Mouse (Mus musculus): Measurements from ENCODE around the gene Topbp1. TPM values are rescaled to one million over a fixed set of nuclear protein-coding genes. Genes with fewer than 3 reads are reported as not detected.
A peak's percentile ranks its signal among the peaks of the same experiment; 100 is the strongest.

Topbp1 gene
- polyA plus RNA-seq (2016; fragmentation: Nextera tagmentation; extraction: Ambion mirVana) = 94.8 and 96.0 TPM in 2 replicates

DNA sequence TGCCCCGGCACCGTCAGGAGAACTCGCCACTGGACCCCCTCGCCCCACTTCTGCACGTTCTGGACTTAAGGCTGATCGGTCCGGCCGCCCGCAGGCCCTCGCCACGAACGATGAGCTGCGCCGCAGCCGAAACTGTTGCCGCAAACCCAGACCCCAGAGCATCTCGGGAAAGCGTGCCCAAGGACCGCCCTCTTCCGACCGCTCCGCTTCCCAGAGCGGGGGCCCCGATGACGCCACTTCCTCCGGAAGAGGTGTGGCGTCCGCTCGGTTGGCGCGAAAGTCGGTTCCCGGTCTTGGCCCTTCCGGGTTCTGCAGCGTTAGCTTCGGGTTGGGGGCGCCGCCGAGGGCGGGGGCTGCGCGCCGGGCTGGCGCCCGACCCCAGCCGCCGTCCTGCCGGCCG is at the start of gene Topbp1, which contains the start of gene 1300017J02Rik:
Gene Topbp1, plus strand, starts transcription at position 289 of the 400 bp plus-strand sequence.
Gene 1300017J02Rik, minus strand, starts transcription at position 156 of the 400 bp plus-strand sequence.
- peaks cover 27% of the 10 kb centered on the region for H3K36me3 ChIP-seq
- peak within 1 kb of the TSS; percentile 93 for H3K27ac ChIP-seq
- no peaks in the 10 kb centered on the region for H3K27me3 ChIP-seq
- peak within 1 kb of the TSS; percentile 97 for H3K4me3 ChIP-seq (replicated peaks)
- H3K9ac ChIP-seq (replicated peaks) = peak within 1 kb of the TSS; percentile 90
- H3K9me3 ChIP-seq = no peaks in the 10 kb centered on the region
- H3K4me1 ChIP-seq (replicated peaks) = peaks cover 13% of the 10 kb centered on the region
- peak within 1 kb of the TSS; percentile 74 for H3K4me2 ChIP-seq
- peak; percentile 95 for ATAC-seq (ENCODE audit: insufficient number of reproducible peaks, insufficient read depth, low FRiP score, low TSS enrichment, low read depth)
- under 1% methylated on average over 49 of the region's 49 CpGs for WGBS

DNA sequence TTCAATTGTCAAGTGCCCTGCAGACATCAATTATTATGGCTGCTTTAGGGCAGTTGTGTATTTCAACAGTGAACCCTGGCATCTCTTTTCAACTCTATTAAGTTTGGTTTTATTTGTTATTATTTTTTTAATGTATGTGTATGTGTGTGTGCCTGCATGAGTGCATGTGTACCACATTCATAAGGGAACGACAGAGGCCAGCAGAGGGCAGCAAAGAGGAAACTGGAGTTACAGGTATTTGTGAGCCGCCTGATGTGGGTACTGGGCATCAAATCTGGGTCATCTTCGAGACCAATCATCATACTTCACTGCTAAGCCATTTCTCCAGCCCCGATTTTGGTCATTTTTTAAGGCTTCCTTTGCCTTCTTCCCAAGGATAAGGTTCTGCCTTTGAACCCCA is 39.2 kb upstream of the Topbp1 start:
- Histone ChIP-seq H3K27me3 (no peaks in the 10 kb centered on the region), H3K4me2 (no peak overlapping the region), H3K36me3 (no peaks in the 10 kb centered on the region), H3K4me3 (replicated peaks) (no peak overlapping the region), H3K27ac (no peak overlapping the region), H3K4me1 (replicated peaks) (no peaks in the 10 kb centered on the region), H3K9ac (replicated peaks) (no peak overlapping the region), H3K9me3 (no peaks in the 10 kb centered on the region)
- no peak for ATAC-seq (ENCODE audit: insufficient number of reproducible peaks, insufficient read depth, low FRiP score, low TSS enrichment, low read depth)
- WGBS = 85% methylated on average over 4 of the region's 4 CpGs

DNA sequence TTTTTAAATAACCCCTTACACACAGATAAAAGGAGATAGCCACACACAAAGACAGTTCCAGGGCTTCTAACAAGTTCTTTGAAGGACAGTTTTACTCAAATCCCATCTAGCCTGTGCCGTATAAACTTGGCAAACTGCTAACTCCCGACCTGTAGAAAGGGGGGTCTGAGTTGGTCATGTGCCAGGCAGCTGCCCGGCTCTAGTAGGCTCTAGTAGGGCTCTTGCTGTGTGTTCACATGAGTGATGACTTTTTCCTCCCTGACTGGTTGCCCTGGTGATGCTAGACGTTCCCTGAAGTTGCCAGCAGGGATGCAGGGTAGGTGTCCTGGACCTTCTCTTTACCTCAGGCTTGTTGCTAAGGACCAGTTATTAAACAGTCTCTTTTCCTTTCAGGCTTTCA is 33.9 kb upstream of the Topbp1 start:
- H3K4me2 ChIP-seq = no peak overlapping the region
- H3K9me3 ChIP-seq = no peaks in the 10 kb centered on the region
- H3K27ac ChIP-seq = no peak overlapping the region
- H3K36me3 ChIP-seq = no peaks in the 10 kb centered on the region
- 30% methylated on average over 4 of the region's 4 CpGs for WGBS
- no peaks in the 10 kb centered on the region for H3K27me3 ChIP-seq
- no peak for ATAC-seq (ENCODE audit: insufficient number of reproducible peaks, insufficient read depth, low FRiP score, low TSS enrichment, low read depth)
- no peaks in the 10 kb centered on the region for H3K4me1 ChIP-seq (replicated peaks)
- no peak overlapping the region for H3K9ac ChIP-seq (replicated peaks)
- no peak overlapping the region for H3K4me3 ChIP-seq (replicated peaks)

DNA sequence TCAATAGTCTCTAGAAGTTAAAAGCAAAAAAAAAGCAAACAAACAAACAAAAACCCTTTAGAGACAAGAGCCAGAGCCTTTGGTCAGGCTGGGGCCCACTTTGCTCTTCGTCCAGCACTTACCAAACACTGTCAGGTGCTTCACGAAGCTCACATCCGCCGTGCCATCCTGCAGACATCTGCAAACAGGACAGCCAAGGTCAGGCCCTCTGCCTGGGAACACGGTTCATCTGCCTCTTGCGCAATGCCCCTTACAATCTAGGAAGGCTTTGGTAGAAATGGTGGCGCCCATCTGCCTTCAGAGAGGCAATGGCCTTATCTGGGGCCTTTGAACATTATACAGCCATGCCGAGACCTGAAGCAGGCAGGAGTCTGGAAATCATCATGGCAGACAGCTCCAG is 30.2 kb upstream of the Topbp1 start:
- H3K4me3 ChIP-seq (replicated peaks) = no peak overlapping the region
- H3K27me3 ChIP-seq = no peaks in the 10 kb centered on the region
- no peak for ATAC-seq (ENCODE audit: insufficient number of reproducible peaks, insufficient read depth, low FRiP score, low TSS enrichment, low read depth)
- no peaks in the 10 kb centered on the region for H3K36me3 ChIP-seq
- no peak overlapping the region for H3K4me2 ChIP-seq
- no peak overlapping the region for H3K27ac ChIP-seq
- no peak overlapping the region for H3K9ac ChIP-seq (replicated peaks)
- H3K9me3 ChIP-seq = no peaks in the 10 kb centered on the region
- no peaks in the 10 kb centered on the region for H3K4me1 ChIP-seq (replicated peaks)
- 64% methylated on average over 8 of the region's 8 CpGs for WGBS

DNA sequence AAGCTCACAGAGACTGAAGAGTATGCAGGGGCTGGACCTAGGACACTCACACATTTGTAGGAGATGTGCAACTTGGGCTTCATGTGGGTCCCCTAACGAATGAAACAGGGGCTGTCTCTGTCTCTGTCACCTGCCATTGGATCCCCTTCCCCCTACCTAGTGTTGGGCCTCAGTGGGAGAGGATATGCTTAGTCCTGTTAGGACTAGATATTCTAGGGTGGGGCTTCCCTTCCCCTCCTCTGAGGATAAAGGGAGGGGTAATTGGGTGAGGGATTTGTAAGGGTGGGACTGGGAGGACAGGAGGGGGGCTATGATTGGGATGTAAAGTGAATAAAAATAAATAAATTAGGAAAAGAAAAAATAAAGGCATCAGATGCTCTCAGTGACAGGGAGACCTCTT is 29.3 kb upstream of the Topbp1 start:
- Histone ChIP-seq H3K27ac (no peak overlapping the region), H3K9ac (replicated peaks) (no peak overlapping the region), H3K27me3 (no peaks in the 10 kb centered on the region), H3K4me2 (no peak overlapping the region), H3K36me3 (no peaks in the 10 kb centered on the region), H3K4me3 (replicated peaks) (no peak overlapping the region), H3K4me1 (replicated peaks) (no peaks in the 10 kb centered on the region), H3K9me3 (no peaks in the 10 kb centered on the region)
- ATAC-seq (ENCODE audit: insufficient number of reproducible peaks, insufficient read depth, low FRiP score, low TSS enrichment, low read depth) = no peak
- WGBS = 54% methylated on average over 1 of the region's 1 CpGs

DNA sequence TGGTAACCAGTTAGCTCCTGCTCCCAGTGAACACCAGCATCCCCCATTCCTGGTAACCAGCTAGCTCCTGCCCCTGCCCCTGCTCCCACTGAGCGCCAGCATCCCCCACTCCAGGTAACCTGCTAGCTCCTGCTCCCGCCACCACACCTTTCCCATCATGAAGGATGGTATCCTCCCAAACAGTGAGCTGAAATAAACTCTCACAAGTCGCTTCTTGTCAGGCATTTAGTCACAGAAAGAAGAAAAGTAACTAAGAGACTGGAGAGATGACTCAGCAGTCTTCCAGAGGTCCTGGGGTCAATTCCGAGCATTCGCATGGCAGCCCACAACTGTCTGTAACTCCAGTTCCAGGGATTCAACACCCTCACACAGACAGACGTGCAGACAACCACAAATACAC is 28.1 kb upstream of the Topbp1 start:
- Histone ChIP-seq H3K4me2 (no peak overlapping the region), H3K4me3 (replicated peaks) (no peak overlapping the region), H3K36me3 (no peaks in the 10 kb centered on the region), H3K9me3 (no peaks in the 10 kb centered on the region), H3K4me1 (replicated peaks) (no peaks in the 10 kb centered on the region), H3K9ac (replicated peaks) (no peak overlapping the region), H3K27me3 (no peaks in the 10 kb centered on the region), H3K27ac (no peak overlapping the region)
- no peak for ATAC-seq (ENCODE audit: insufficient number of reproducible peaks, insufficient read depth, low FRiP score, low TSS enrichment, low read depth)
- WGBS = 83% methylated on average over 6 of the region's 6 CpGs

DNA sequence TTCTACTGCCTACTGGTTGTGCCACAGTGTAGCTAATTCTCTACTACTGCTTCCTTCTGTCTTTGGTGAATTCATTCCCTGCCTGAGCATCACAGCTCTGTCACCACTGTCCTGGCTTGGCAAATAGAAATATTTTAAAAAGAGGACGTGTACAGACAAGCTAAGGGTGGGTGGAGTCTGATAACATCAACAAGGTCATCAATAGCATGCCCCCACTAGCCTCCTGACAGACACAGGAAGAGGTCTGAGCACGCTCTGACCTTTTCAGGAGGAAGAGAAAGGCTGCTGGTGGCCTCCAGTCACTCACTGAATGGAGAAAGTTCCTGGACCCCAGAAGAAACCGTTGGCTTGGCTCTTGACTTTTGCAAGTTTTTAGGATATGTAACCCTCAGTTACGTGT is 18.6 kb upstream of the Topbp1 start:
- Histone ChIP-seq H3K4me3 (replicated peaks) (no peak overlapping the region), H3K27ac (no peak overlapping the region), H3K4me2 (no peak overlapping the region), H3K27me3 (no peaks in the 10 kb centered on the region), H3K4me1 (replicated peaks) (no peaks in the 10 kb centered on the region), H3K36me3 (no peaks in the 10 kb centered on the region), H3K9ac (replicated peaks) (no peak overlapping the region), H3K9me3 (no peaks in the 10 kb centered on the region)
- 65% methylated on average over 4 of the region's 4 CpGs for WGBS
- no peak for ATAC-seq (ENCODE audit: insufficient number of reproducible peaks, insufficient read depth, low FRiP score, low TSS enrichment, low read depth)

DNA sequence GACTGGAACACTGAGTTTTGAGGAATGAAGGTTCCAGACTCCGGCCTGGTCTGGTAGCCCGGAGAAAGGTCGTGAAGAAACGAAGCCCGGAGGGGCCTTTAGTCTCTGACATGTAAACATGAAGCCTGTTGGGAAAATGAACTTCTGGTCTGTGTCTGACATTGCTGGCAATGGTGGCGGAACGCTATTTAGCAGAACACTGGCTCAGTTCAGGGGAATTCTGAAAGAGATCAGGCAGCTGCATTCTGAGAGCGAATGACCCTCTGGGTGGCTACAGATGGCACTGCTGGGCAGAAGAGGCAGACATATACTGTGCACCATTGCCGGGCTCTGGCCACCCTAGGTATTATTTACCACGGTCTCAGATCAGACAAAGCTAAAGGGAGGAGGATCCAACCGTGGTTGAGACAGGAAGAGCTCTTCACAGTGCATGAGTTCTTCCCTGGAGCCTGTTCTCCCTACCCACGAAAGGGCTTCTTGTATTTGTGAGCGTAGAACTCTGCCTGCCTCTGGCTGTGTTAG is 18.1 kb upstream of the Topbp1 start:
- ATAC-seq (ENCODE audit: insufficient number of reproducible peaks, insufficient read depth, low FRiP score, low TSS enrichment, low read depth) = no peak
- 78% methylated on average over 13 of the region's 13 CpGs for WGBS

DNA sequence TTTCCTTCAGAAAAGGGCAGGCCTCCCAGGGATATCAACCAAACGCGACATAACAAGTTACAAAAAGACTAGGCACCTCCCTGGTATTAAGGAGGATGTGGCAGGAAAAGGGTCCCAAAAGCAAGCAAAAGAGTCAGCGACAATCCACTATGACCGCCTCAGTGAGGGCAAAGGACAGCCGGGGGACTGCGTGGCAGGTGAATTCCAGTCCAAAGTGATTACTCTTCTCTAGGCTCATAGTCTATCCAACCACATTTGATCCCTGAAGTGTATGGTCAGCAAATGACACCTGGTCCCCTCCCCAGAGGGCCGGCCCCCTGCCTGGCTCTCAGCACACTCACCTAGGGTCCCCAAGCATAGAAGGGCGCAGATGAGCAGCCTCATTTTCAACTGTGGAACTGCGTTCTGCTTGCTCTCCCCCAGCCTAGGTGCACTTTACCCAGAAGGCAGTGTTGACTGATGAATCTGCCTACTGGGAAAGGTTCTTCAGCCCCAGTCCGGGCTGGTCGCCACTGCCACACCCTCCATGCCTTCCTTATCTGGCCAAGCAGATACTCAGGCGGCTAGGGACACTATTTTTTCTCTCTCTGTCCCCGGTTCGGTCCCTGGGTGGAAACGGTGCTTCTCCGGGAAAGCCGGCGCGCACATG is 17.1 kb upstream of the Topbp1 start:
- no peak overlapping the region for H3K4me3 ChIP-seq (replicated peaks)
- no peak overlapping the region for H3K27ac ChIP-seq
- H3K9me3 ChIP-seq = no peaks in the 10 kb centered on the region
- no peaks in the 10 kb centered on the region for H3K4me1 ChIP-seq (replicated peaks)
- H3K27me3 ChIP-seq = no peaks in the 10 kb centered on the region
- 85% methylated on average over 19 of the region's 19 CpGs for WGBS
- no peak for ATAC-seq (ENCODE audit: insufficient number of reproducible peaks, insufficient read depth, low FRiP score, low TSS enrichment, low read depth)
- no peak overlapping the region for H3K9ac ChIP-seq (replicated peaks)
- no peak overlapping the region for H3K4me2 ChIP-seq
- no peaks in the 10 kb centered on the region for H3K36me3 ChIP-seq

More for the DNA sequence above, 18.1 kb upstream of the Topbp1 start:
- Histone ChIP-seq H3K4me1 (replicated peaks) (no peaks in the 10 kb centered on the region), H3K4me2 (no peak overlapping the region), H3K9me3 (no peaks in the 10 kb centered on the region), H3K27ac (0 out of 2 replicates have a peak overlapping the region, but pooled peaks have one; percentile 12), H3K27me3 (no peaks in the 10 kb centered on the region), H3K4me3 (replicated peaks) (no peak overlapping the region), H3K9ac (replicated peaks) (no peak overlapping the region), H3K36me3 (no peaks in the 10 kb centered on the region)

DNA sequence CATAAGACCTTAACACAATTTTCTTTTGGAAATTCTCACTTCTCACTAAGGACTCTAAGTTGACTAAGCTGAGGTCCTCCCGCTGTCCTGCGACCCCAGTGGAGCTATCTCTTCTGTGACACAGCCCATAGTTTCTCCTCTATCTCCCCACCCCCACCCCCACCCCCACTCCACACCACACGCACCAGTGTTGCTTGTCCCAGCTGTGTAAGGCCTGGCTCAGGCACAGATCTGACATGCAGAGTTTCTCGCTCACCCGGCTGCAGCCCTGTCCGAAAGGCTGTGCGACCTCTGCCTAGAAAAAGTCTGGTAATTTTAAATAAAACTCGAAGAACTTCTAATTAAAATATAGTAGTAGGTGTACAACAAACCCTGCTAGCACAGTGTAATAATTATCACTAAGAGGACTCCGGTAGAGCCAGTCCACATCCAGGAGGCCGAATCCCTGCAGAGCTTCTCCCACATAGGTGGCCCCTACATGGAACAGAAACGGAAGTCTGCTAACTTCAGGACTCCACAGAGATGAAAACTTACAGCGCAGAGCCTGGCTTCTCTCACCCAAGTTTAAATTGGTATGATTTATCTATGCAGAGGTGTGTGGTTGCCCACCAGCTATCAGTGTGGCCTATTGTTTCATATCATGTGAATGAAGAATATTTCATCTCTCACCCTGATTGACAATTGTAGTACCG is 16.4 kb upstream of the Topbp1 start:
- 87% methylated on average over 13 of the region's 13 CpGs for WGBS
- no peaks in the 10 kb centered on the region for H3K4me1 ChIP-seq (replicated peaks)
- H3K4me2 ChIP-seq = no peak overlapping the region
- no peak for ATAC-seq (ENCODE audit: insufficient number of reproducible peaks, insufficient read depth, low FRiP score, low TSS enrichment, low read depth)
- no peak overlapping the region for H3K4me3 ChIP-seq (replicated peaks)
- H3K27me3 ChIP-seq = no peaks in the 10 kb centered on the region
- no peak overlapping the region for H3K27ac ChIP-seq
- no peaks in the 10 kb centered on the region for H3K36me3 ChIP-seq
- H3K9ac ChIP-seq (replicated peaks) = no peak overlapping the region
- no peaks in the 10 kb centered on the region for H3K9me3 ChIP-seq

DNA sequence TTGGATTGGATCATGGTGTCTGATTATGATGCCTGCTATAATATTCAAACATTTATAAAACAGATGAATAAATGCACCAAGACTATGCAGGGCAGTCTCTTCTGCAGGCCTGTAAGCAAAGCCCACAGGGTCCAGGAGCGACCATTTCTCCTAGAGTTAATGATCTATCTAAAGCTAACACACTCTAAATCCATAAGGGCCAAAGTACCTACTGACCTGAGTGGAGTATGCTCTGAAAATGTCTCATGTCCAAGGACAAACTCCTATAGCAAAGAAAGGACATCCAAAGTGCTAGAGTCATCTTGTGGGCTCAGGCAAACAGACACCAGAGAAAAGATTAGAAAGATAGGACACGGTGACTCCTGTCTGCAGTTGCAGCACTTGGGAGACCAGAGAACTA is 10.5 kb upstream of the Topbp1 start:
- ATAC-seq (ENCODE audit: insufficient number of reproducible peaks, insufficient read depth, low FRiP score, low TSS enrichment, low read depth) = no peak
- H3K27ac ChIP-seq = no peak overlapping the region
- H3K36me3 ChIP-seq = no peaks in the 10 kb centered on the region
- no peaks in the 10 kb centered on the region for H3K9me3 ChIP-seq
- H3K4me1 ChIP-seq (replicated peaks) = no peaks in the 10 kb centered on the region
- no peak overlapping the region for H3K9ac ChIP-seq (replicated peaks)
- no peak overlapping the region for H3K4me2 ChIP-seq
- no peaks in the 10 kb centered on the region for H3K27me3 ChIP-seq
- no peak overlapping the region for H3K4me3 ChIP-seq (replicated peaks)
- WGBS = 86% methylated on average over 2 of the region's 2 CpGs

Measured in limb, embryonic 12.5 days (tissue).